Mouse (Mus musculus) thymus, adult 2 months (tissue): ENCODE results near the gene BC030499.

Experiments
- CTCF ChIP-seq: fragments of 200-500 bp; IDR thresholded peaks from 2 replicates; pipeline ENCODE4 v1.5.1; 2012; ENCODE audit warnings: mild to moderate bottlenecking, control low read depth, low read length, moderate library complexity, borderline replicate concordance; ENCODE audit not compliant: control insufficient read depth, poor library complexity, insufficient read depth; ENCODE audit errors: extremely low read depth
- POLR2A ChIP-seq: fragments of 200-500 bp; IDR thresholded peaks from 2 replicates; pipeline ENCODE4 v1.6.1; 2012; ENCODE audit warnings: mild to moderate bottlenecking, low read length, control low read depth, moderate library complexity; ENCODE audit not compliant: control insufficient read depth, poor library complexity, insufficient read depth; ENCODE audit errors: extremely low read depth

- TF ChIP-seq CTCF (no peak), POLR2A (no peak)
Observed at GRCm38 (mm10) chr11:78246318-78247011, 44.2 kb upstream of the BC030499 start.
